Mouse (Mus musculus): ENCODE measurements at regions not wholly inside any gene's neighbourhood (a gene's known extent, or its start where the extent isn't known, plus 50 kb on each side); places are given as distances from the start of the nearest gene placed in this dataset.

DNA sequence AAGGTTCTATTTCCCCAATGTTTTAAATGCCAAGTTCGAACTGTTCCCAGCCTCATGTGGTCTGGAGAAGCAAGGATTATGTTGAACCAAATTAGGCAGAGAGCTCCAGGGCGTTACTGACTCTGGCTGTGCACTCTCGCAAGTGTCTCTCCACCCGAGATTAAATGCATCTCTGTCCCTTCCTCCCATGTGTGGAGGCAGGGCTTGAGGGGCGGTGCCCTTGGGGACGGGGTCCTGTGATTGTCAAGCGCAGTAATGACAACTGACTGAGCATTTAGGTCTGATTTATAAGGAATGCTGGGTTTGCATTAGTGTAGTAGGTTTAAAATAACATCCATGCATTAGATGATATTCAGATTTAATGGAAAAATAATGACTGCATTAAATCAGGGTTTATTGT is 65.6 kb upstream of the Ntrk2 start:
- Histone ChIP-seq H3K4me3 (ENCODE audit: low read depth, low read length) (no peak overlapping the region), H3K9ac (ENCODE audit: low read length) (no peak overlapping the region), H3K27ac (ENCODE audit: low read depth) (no peak overlapping the region), H3K9me3 (ENCODE audit: control insufficient read depth, low read length) (no peaks in the 10 kb centered on the region), H3K4me2 (ENCODE audit: low read length) (no peak overlapping the region), H3K27me3 (replicated peaks; ENCODE audit: control insufficient read depth, insufficient read depth, low read length) (no peaks in the 10 kb centered on the region), H3K4me1 (replicated peaks; ENCODE audit: control insufficient read depth, insufficient read depth, low read length) (no peaks in the 10 kb centered on the region), H3K36me3 (ENCODE audit: control insufficient read depth, insufficient read depth, low read length) (no peaks in the 10 kb centered on the region)
- ATAC-seq (replicated peaks; ENCODE audit: low FRiP score, low TSS enrichment, low read depth) (no peak), DNase-seq (ENCODE audit: low spot score) (no peak)
- 59% methylated on average over 7 of the region's 7 CpGs for WGBS

DNA sequence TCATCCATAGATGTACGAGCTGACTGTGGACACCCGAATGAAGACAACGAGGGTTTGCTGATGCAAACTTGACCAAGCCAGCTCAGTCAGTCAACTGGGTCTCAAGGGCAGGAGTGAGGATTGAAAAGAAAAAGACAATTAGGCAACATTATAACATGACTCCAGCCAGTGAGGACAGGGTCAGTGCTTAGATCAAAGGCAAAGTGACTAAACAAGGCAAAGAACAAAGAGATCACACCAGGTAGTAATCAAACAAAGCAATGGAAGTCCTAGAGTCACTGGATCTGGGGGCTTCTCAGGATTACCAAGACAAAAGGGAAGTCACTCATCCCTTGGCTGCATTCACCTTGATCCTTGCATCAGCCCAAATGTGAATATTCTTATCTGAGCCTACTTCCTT is 60.3 kb upstream of the Ntrk2 start:
- H3K36me3 ChIP-seq (ENCODE audit: control insufficient read depth, insufficient read depth, low read length) = no peaks in the 10 kb centered on the region
- no peaks in the 10 kb centered on the region for H3K4me1 ChIP-seq (replicated peaks; ENCODE audit: control insufficient read depth, insufficient read depth, low read length)
- H3K9me3 ChIP-seq (ENCODE audit: control insufficient read depth, low read length) = no peaks in the 10 kb centered on the region
- 75% methylated on average over 3 of the region's 3 CpGs for whole genome bisulfite sequencing
- no peak overlapping the region for H3K27ac ChIP-seq (ENCODE audit: low read depth)
- no peaks in the 10 kb centered on the region for H3K27me3 ChIP-seq (replicated peaks; ENCODE audit: control insufficient read depth, insufficient read depth, low read length)
- no peak overlapping the region for H3K4me3 ChIP-seq (ENCODE audit: low read depth, low read length)
- H3K4me2 ChIP-seq (ENCODE audit: low read length) = no peak overlapping the region
- H3K9ac ChIP-seq (ENCODE audit: low read length) = no peak overlapping the region
- no peak for ATAC-seq (replicated peaks; ENCODE audit: low FRiP score, low TSS enrichment, low read depth)
- DNase-seq (ENCODE audit: low spot score) = no peak

DNA sequence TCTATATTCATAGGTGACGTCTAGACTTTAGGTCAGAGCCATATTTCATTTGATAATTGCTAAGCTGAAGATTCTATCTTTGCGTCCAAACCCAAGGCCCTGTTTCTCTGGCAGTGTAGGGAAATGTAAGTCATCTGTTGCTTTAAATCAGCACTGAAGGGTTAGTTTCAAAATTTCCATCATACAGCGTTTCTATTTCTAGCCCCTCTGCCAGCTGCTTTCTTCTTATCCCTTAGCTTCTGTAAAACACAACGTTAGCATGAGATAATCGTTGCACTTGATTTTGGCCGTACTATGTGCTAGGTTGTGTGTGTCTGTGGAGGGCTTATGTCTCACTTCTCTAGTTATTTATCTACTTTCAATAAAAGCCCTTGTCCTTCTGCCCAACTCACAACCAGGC is 58.7 kb upstream of the Ntrk2 start:
- 81% methylated on average over 6 of the region's 6 CpGs for WGBS

DNA sequence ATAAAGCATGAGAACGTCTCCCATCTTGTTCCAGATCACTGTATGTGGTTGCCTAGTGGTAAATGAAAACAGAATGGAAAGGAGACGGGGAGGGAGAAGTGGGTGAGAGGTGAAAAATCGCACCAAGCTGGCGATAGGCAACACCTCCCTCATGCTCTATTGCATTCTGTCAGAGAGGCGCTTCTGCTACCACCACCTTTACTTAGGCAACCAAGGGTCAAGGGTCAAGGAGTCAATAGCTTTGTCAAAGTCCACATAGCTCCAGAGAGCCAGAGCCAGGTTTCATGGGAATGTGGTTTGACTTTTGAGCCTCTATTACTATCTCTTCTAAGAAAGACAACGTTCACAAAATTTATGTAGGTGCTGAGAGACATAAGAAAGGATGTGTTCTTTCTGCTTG is 50.2 kb upstream of the Ntrk2 start:
- WGBS = 63% methylated on average over 6 of the region's 6 CpGs
- H3K27ac ChIP-seq (ENCODE audit: low read depth) = no peak overlapping the region
- ATAC-seq (replicated peaks; ENCODE audit: low FRiP score, low TSS enrichment, low read depth) = no peak
- H3K9me3 ChIP-seq (ENCODE audit: control insufficient read depth, low read length) = no peaks in the 10 kb centered on the region
- H3K9ac ChIP-seq (ENCODE audit: low read length) = no peak overlapping the region
- no peak overlapping the region for H3K4me3 ChIP-seq (ENCODE audit: low read depth, low read length)
- H3K4me2 ChIP-seq (ENCODE audit: low read length) = no peak overlapping the region
- no peaks in the 10 kb centered on the region for H3K4me1 ChIP-seq (replicated peaks; ENCODE audit: control insufficient read depth, insufficient read depth, low read length)
- no peaks in the 10 kb centered on the region for H3K27me3 ChIP-seq (replicated peaks; ENCODE audit: control insufficient read depth, insufficient read depth, low read length)
- H3K36me3 ChIP-seq (ENCODE audit: control insufficient read depth, insufficient read depth, low read length) = no peaks in the 10 kb centered on the region
- DNase-seq (ENCODE audit: low spot score) = no peak

More for the DNA sequence above, 58.7 kb upstream of the Ntrk2 start:
- Histone ChIP-seq H3K9me3 (ENCODE audit: control insufficient read depth, low read length) (no peaks in the 10 kb centered on the region), H3K27me3 (replicated peaks; ENCODE audit: control insufficient read depth, insufficient read depth, low read length) (no peaks in the 10 kb centered on the region), H3K27ac (ENCODE audit: low read depth) (no peak overlapping the region), H3K9ac (ENCODE audit: low read length) (no peak overlapping the region), H3K4me2 (ENCODE audit: low read length) (no peak overlapping the region), H3K36me3 (ENCODE audit: control insufficient read depth, insufficient read depth, low read length) (no peaks in the 10 kb centered on the region), H3K4me3 (ENCODE audit: low read depth, low read length) (no peak overlapping the region), H3K4me1 (replicated peaks; ENCODE audit: control insufficient read depth, insufficient read depth, low read length) (no peaks in the 10 kb centered on the region)
- ATAC-seq (replicated peaks; ENCODE audit: low FRiP score, low TSS enrichment, low read depth) (no peak), DNase-seq (ENCODE audit: low spot score) (no peak)

Measured in intestine, embryonic 14.5 days (tissue).